Mouse (Mus musculus): ENCODE results near the gene Cog7.

GRCm38 (mm10) chr7:121845964-121846363 is 135.5 kb downstream of the Cog7 start:
- no peak for TF ChIP-seq FLI1 (IDR thresholded peaks at IDR 0.05; ENCODE audit: low read length)
- TF ChIP-seq GATA1 (IDR thresholded peaks at IDR 0.05; ENCODE audit: borderline replicate concordance, low read length) = no peak
